Mouse (Mus musculus) olfactory bulb, adult 2 months (tissue): ENCODE measurements at regions not wholly inside any gene's neighbourhood (a gene's known extent, or its start where the extent isn't known, plus 50 kb on each side); places are given as distances from the start of the nearest gene placed in this dataset.

ENCODE experiments used
- CTCF ChIP-seq: fragments of 200-500 bp; IDR thresholded peaks from 2 replicates; pipeline ENCODE4 v1.5.1; 2012; ENCODE audit warnings: low read depth, mild to moderate bottlenecking, low read length, moderate library complexity; ENCODE audit not compliant: insufficient read depth
- POLR2A ChIP-seq: fragments of 200-500 bp; IDR thresholded peaks from 2 replicates; pipeline ENCODE4 v1.6.1; 2012; ENCODE audit warnings: mild to moderate bottlenecking, low read depth, low read length, moderate library complexity; ENCODE audit not compliant: insufficient read depth

DNA sequence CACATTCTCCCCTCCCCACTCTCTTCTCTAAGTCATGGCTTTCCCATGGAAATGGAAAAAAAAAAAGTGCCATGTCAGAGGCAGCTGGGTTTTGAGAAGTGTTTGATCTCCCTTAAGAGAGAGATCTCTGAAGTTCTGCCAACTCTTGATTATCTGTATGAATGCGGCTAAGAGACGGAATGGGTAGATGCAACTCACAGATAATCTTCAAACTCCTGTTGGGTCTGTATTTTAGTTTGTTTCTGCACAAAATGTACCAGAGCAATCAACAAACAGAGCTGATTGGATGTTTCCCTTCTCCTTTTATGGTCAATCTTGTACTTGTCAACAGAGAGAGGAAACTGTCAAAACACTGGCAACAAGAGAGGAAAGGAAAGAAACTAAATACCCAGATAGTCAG, 55.9 kb upstream of the Lmo4 start:
- TF ChIP-seq CTCF, result no peak
- no peak for TF ChIP-seq POLR2A
